Mouse (Mus musculus) adrenal gland, postnatal 36 days (tissue): ENCODE data around the gene Tmbim6. TPM values are rescaled to one million over a fixed set of nuclear protein-coding genes. Genes with fewer than 3 reads are reported as not detected.

Experiments used
- DNase-seq, 2 experiments: peaks; one replicate each; pipeline ENCODE4 v3.0.0; 2021; ENCODE audit warnings: mixed read lengths in 1 of 2
- total RNA-seq, 2 experiments: library from RNA; stranded (reverse); gene quantifications; 2 replicates each; pipeline ENCODE4 v1.2.3; 2021

Tmbim6 gene
- total RNA-seq, 2 experiments from 2014 or later, result 506 to 839 TPM

DNA sequence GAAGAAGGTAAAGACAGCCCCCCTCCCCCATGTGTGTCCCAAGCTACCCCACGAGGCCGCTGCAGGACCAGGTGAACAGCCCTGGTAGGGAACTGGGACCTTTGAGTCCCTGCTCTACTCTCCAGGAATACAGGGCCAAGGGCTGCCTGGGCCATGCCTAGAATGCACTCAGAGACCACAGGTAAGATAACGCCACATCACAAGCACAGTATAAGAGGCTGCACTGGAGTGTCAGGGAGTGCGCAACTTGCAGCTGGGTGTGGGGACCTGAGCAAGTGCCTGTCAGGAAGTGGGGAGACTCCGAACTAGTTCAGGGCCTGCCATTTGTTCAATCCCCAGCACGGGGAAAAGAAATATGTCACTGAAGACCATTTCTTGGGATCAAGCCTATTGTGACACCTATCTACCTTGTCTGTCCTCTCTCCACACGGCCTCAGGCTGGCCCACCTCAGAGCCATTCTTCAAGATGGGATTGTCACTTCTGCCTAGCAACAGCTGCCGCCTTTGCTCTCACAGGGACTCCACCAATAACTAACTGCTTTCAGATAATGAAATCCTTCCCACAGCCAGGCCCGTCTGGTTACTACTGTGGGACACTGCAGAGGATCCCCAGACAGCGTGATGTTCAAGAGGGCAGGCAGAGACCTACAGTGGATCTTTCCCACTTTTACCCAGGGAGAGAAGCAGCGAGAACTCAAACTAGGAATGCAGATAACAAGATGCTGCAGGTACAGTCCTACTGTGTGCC, 60.6 kb downstream of the Tmbim6 start:
- DNase-seq, result no peak

DNA sequence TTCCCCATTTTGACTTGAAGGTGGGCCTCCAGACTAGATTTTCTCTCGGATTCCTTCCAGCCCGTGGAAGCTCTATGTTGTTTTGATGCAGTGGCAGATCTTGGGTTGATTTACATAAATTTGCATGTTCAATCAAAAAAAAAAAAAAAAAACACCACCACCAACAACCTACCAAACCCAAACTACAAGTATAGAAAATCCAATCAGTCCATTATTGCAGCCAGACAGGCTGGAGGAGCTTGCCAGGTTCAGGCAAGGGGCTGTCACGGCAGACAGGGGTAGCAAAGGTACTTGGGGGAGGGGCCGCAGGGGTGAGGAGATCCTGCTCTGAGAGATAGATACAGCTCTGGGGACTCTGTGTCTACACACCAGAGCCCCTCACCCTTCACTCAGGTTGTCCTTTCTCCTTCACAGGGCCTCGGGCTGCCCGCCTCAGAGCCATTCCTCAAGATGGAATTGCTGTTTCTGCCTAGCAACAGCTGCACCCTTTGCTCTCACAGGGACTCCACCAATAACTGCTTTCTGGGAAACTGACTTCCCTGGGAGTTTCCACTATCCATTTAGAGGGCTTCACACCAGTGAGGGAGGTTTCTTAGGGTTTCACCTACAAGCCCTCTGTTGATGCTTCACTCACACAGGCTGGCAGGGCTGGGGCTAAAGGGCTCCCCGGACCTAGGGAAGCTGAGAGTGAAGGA, 62.0 kb downstream of the Tmbim6 start:
- DNase-seq, result no peak

GRCm38 (mm10) chr15:99455415-99455814, 62.7 kb downstream of the Tmbim6 start:
- DNase-seq, result no peak

DNA sequence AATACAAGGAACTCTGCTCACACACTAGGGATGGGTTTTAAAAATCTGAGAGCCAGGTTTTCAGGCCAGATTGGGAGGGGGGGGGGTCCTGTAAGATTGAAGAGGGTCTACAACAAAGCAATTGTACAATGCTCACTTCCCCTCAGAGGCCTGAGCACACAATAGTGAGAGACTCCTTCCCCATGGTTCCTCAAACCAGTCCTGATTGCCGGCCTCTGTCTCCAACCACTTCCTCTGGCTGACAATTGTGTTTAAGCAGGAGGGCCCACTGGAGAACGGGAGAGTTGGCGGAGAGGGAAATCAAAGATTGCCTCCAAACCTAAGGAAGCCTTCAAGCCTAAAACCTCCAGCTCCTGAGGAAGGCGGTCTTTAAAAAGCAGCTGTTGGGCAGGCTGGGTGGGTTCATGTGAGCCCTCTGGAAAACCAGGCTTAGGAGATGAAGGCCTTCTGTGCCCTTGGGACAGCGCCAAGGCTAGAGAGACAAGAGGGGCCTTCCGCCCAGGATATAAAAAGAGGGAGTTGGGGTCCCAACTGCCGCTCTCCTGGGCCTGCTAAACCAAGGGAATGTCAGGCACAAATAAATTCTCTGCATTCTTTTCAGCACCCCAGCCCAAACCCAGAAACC, 63.8 kb downstream of the Tmbim6 start:
- no peak for DNase-seq

DNA sequence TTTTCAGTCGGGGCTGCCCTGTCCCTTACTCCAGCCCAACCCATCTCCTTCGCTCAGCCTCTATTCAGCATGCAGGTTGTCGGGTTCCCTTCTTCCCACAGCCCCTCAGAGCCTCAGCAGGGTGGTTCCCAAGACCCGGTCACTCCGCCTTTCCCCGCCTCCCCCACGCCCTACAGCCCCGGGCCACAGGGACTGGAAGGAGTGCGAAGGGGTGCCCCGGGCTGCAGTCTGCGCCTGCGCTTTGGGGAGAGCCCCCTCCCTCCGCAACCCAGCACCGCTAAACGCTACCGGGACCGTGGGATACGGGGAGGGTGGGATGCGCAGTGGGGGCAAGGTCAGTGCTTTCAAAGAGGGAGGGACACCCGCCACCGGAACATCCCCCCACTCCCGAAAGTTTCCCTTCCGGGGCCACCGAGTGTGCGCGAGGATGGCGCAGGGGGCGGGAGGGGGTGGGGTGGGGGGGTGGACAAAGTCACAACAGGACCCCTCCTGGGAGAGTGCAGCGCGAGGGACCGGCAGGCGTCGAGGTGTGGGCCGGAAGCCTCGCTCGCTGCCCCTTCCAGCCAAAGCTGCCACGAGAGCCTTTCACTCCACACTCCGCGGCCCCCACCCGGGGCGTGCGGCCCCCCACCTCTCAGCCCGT, 64.4 kb downstream of the Tmbim6 start:
- DNase-seq, result peak; percentile 79 to 88

- DNase-seq, result peak; percentile 96
Measured at GRCm38 (mm10) chr15:99457606-99458401, 65.1 kb downstream of the Tmbim6 start, which contains the start of gene Nckap5l. Gene Nckap5l (minus strand): TSS chr15:99457748.

Other genes with a start within 250 kb of the Tmbim6 start
- 1 to 10 TPM in 1 of 2 experiments, under 1 TPM in 1; 0.40 to 1.2 TPM for gene Kcnh3, start 168.0 kb upstream of the Tmbim6 start, total RNA-seq
- 10 to 100 TPM; 37.8 to 48.2 TPM for gene Mcrs1, start 140.9 kb upstream of the Tmbim6 start, total RNA-seq
- 10 to 100 TPM; 38.0 to 49.6 TPM for gene Prpf40b, start 97.8 kb upstream of the Tmbim6 start, total RNA-seq
- 1 to 10 TPM; 3.0 to 3.5 TPM for gene Fam186b, start 97.0 kb upstream of the Tmbim6 start, total RNA-seq
- 10 to 100 TPM; 17.3 to 22.1 TPM for gene Fmnl3, start 22.4 kb upstream of the Tmbim6 start, total RNA-seq
- 10 to 100 TPM; 30.4 to 36.0 TPM for gene Nckap5l, start 64.9 kb downstream of the Tmbim6 start, total RNA-seq
- gene Bcdin3d, start 81.8 kb downstream of the Tmbim6 start, total RNA-seq, result 1 to 10 TPM; 5.3 to 6.6 TPM
- gene Faim2, start 135.3 kb downstream of the Tmbim6 start, total RNA-seq, result 10 to 100 TPM; 17.8 to 23.5 TPM
- 1 to 10 TPM in 1 of 2 experiments, under 1 TPM in 1; 0.82 to 5.0 TPM for gene Aqp2, start 186.2 kb downstream of the Tmbim6 start, total RNA-seq
- gene Aqp5, start 197.9 kb downstream of the Tmbim6 start, total RNA-seq, result 1 to 10 TPM; 1.5 to 3.1 TPM
- gene Aqp6, start 208.5 kb downstream of the Tmbim6 start, total RNA-seq, result not detected